Mouse (Mus musculus) liver, postnatal 0 days (tissue): ENCODE results near the gene Nsmf.

Experiments
- CTCF ChIP-seq: sonication (generic); IDR thresholded peaks from 2 replicates; pipeline ENCODE4 v1.5.1; 2016; ENCODE audit warnings: antibody characterized with exemption, low read depth
- EP300 ChIP-seq: IDR thresholded peaks from 2 replicates; pipeline ENCODE4 v1.6.1; 2016; ENCODE audit warnings: antibody characterized with exemption, low read depth, mild to moderate bottlenecking

- TF ChIP-seq CTCF (no peak), EP300 (no peak)
Observed at GRCm38 (mm10) chr2:25075506-25075905, 21.4 kb downstream of the Nsmf start.
